Mouse (Mus musculus) CH12.LX (cell line): ENCODE measurements at regions not wholly inside any gene's neighbourhood (a gene's known extent, or its start where the extent isn't known, plus 50 kb on each side); places are given as distances from the start of the nearest gene placed in this dataset.

Experiments
- DNase-seq: peaks from one replicate; pipeline ENCODE4 v3.0.0-alpha.2; 2013; ENCODE audit errors: extremely low read depth
- H3K27ac ChIP-seq: 2 replicates; pipeline ENCODE4 v1.5.1; 2012; ENCODE audit warnings: low read depth, mild to moderate bottlenecking, control low read depth, moderate library complexity; ENCODE audit not compliant: insufficient read depth
- H3K27me3 ChIP-seq: replicated peaks from 2 replicates; pipeline ENCODE3; 2012; ENCODE audit warnings: inconsistent platforms
- H3K36me3 ChIP-seq, 2 experiments: replicated peaks in 1 of 2; 2 replicates each; pipeline versions ENCODE3 to v1.6.1; 2012; ENCODE audit warnings: inconsistent platforms in 1 of 2, low read length in 1 of 2, mild to moderate bottlenecking in 1 of 2, mixed read lengths in 1 of 2, moderate library complexity in 1 of 2; ENCODE audit not compliant: control insufficient read depth in 1 of 2, insufficient read depth in 1 of 2
- H3K4me1 ChIP-seq, 2 experiments: 2 replicates each; pipeline ENCODE4 v1.6.1; 2012; ENCODE audit warnings: inconsistent platforms in 1 of 2, moderate library complexity in 1 of 2; ENCODE audit not compliant: insufficient read depth in 2 of 2, control insufficient read depth in 1 of 2
- H3K4me2 ChIP-seq: 2 replicates; pipeline ENCODE4 v1.6.1; 2012; ENCODE audit warnings: low read depth, mild to moderate bottlenecking, control low read depth; ENCODE audit not compliant: poor library complexity, insufficient read depth, severe bottlenecking
- H3K4me3 ChIP-seq, 3 experiments: fragments of 150-350 bp in 1 of 3; sonication (generic) in 1 of 3; replicated peaks in 1 of 3; 2 replicates each; pipeline versions ENCODE3 to v1.5.1; 2011 to 2012; ENCODE audit warnings: low read depth in 2 of 3, low read length in 2 of 3, mild to moderate bottlenecking in 2 of 3, moderate library complexity in 2 of 3, control low read depth in 1 of 3, improper control_type of control experiment in 1 of 3, inconsistent platforms in 1 of 3, mixed read lengths in 1 of 3; ENCODE audit not compliant: poor library complexity in 1 of 3
- H3K79me2 ChIP-seq: replicated peaks from 2 replicates; pipeline ENCODE4 v1.6.1; 2012; ENCODE audit warnings: mild to moderate bottlenecking, moderate library complexity; ENCODE audit not compliant: control insufficient read depth, poor library complexity, insufficient read depth, severe bottlenecking; ENCODE audit errors: extremely low read depth
- H3K9ac ChIP-seq: 2 replicates; pipeline ENCODE4 v1.6.1; 2012; ENCODE audit warnings: low read depth, mild to moderate bottlenecking, control low read depth, moderate library complexity; ENCODE audit not compliant: insufficient read depth
- H3K9me3 ChIP-seq: replicated peaks from 2 replicates; pipeline ENCODE3; 2012; ENCODE audit warnings: low read length, inconsistent platforms, mixed read lengths
- CHD1 ChIP-seq: IDR thresholded peaks from 2 replicates; pipeline ENCODE4 v1.6.1; 2012; ENCODE audit warnings: low read depth, low read length, improper control_type of control experiment, inconsistent platforms
- CHD2 ChIP-seq: IDR thresholded peaks from 2 replicates; pipeline ENCODE4 v1.6.1; 2011; ENCODE audit warnings: low read length, improper control_type of control experiment
- ELF1 ChIP-seq: IDR thresholded peaks from 2 replicates; pipeline ENCODE4 v1.6.1; 2014; ENCODE audit warnings: low read depth, mild to moderate bottlenecking, inconsistent platforms, low read length, improper control_type of control experiment
- EP300 ChIP-seq: IDR thresholded peaks from 2 replicates; pipeline ENCODE4 v1.6.1; 2011; ENCODE audit warnings: low read length, improper control_type of control experiment
- ETS1 ChIP-seq: conservative IDR thresholded peaks from 2 replicates; pipeline ENCODE4 v1.6.1; 2012; ENCODE audit warnings: low read depth, mild to moderate bottlenecking, inconsistent platforms, low read length, improper control_type of control experiment, moderate library complexity
- HCFC1 ChIP-seq: IDR thresholded peaks from 2 replicates; pipeline ENCODE4 v1.6.1; 2012; ENCODE audit warnings: low read depth, mild to moderate bottlenecking, inconsistent platforms, low read length, improper control_type of control experiment
- IRF4 ChIP-seq: IDR thresholded peaks from 2 replicates; pipeline ENCODE4 v1.6.1; 2014; ENCODE audit warnings: low read depth, mild to moderate bottlenecking, inconsistent platforms, low read length, improper control_type of control experiment
- JUN ChIP-seq: IDR thresholded peaks from 2 replicates; pipeline ENCODE4 v1.6.1; 2011; ENCODE audit warnings: low read depth, mild to moderate bottlenecking, low read length, improper control_type of control experiment, moderate library complexity; ENCODE audit not compliant: insufficient read depth
- KAT2A ChIP-seq: IDR thresholded peaks from 2 replicates; pipeline ENCODE4 v1.6.1; 2012; ENCODE audit warnings: low read length, improper control_type of control experiment, inconsistent platforms; ENCODE audit not compliant: insufficient replicate concordance
- MAFK ChIP-seq: IDR thresholded peaks from 2 replicates; pipeline ENCODE4 v1.6.1; 2011; ENCODE audit warnings: low read length, improper control_type of control experiment; ENCODE audit not compliant: insufficient replicate concordance
- MAX ChIP-seq: IDR thresholded peaks from 2 replicates; pipeline ENCODE4 v1.6.1; 2011; ENCODE audit warnings: low read length, improper control_type of control experiment
- MAZ ChIP-seq: IDR thresholded peaks from 2 replicates; pipeline ENCODE4 v1.6.1; 2012; ENCODE audit warnings: low read depth, mild to moderate bottlenecking, inconsistent platforms, low read length, improper control_type of control experiment, moderate library complexity
- MEF2A ChIP-seq: IDR thresholded peaks from 2 replicates; pipeline ENCODE4 v1.6.1; 2014; ENCODE audit warnings: low read depth, mild to moderate bottlenecking, inconsistent platforms, low read length, improper control_type of control experiment, borderline replicate concordance
- MYC ChIP-seq: IDR thresholded peaks from 2 replicates; pipeline ENCODE4 v1.6.1; 2011; ENCODE audit warnings: low read depth, mild to moderate bottlenecking, improper control_type of control experiment, low read length
- NELFE ChIP-seq: IDR thresholded peaks from 2 replicates; pipeline ENCODE4 v1.6.1; 2011; ENCODE audit warnings: low read depth, low read length, improper control_type of control experiment
- POLR2A ChIP-seq: IDR thresholded peaks from 2 replicates; pipeline ENCODE4 v1.6.1; 2011; ENCODE audit warnings: low read depth, mild to moderate bottlenecking, improper control_type of control experiment, low read length
- RAD21 ChIP-seq: IDR thresholded peaks from 2 replicates; pipeline ENCODE4 v1.6.1; 2011; ENCODE audit warnings: low read depth, mild to moderate bottlenecking, low read length, improper control_type of control experiment, moderate library complexity
- RCOR1 ChIP-seq: conservative IDR thresholded peaks from 2 replicates; pipeline ENCODE4 v1.6.1; 2012; ENCODE audit warnings: low read depth, mild to moderate bottlenecking, inconsistent platforms, low read length, improper control_type of control experiment
- SIN3A ChIP-seq: IDR thresholded peaks from 2 replicates; pipeline ENCODE4 v1.6.1; 2012; ENCODE audit warnings: low read length, improper control_type of control experiment, inconsistent platforms
- SMC3 ChIP-seq: IDR thresholded peaks from 2 replicates; pipeline ENCODE4 v1.6.1; 2011; ENCODE audit warnings: low read depth, low read length, improper control_type of control experiment
- TBP ChIP-seq: conservative IDR thresholded peaks from 2 replicates; pipeline ENCODE4 v1.6.1; 2011; ENCODE audit warnings: low read depth, low read length, improper control_type of control experiment
- UBTF ChIP-seq: IDR thresholded peaks from 2 replicates; pipeline ENCODE4 v1.6.1; 2012; ENCODE audit warnings: low read depth, mild to moderate bottlenecking, inconsistent platforms, low read length, improper control_type of control experiment, moderate library complexity
- USF1 ChIP-seq: IDR thresholded peaks from 2 replicates; pipeline ENCODE4 v1.6.1; 2014; ENCODE audit warnings: low read depth, mild to moderate bottlenecking, inconsistent platforms, low read length, improper control_type of control experiment
- USF2 ChIP-seq: conservative IDR thresholded peaks from 2 replicates; pipeline ENCODE4 v1.6.1; 2011; ENCODE audit warnings: low read depth, low read length, improper control_type of control experiment
- ZC3H11A ChIP-seq: IDR thresholded peaks from 2 replicates; pipeline ENCODE4 v1.6.1; 2012; ENCODE audit warnings: low read depth, mild to moderate bottlenecking, inconsistent platforms, low read length, improper control_type of control experiment
- ZKSCAN1 ChIP-seq: IDR thresholded peaks from 2 replicates; pipeline ENCODE4 v1.6.1; 2012; ENCODE audit warnings: low read depth, inconsistent platforms, low read length, improper control_type of control experiment, borderline replicate concordance
- ZMIZ1 ChIP-seq: IDR thresholded peaks from 2 replicates; pipeline ENCODE4 v1.6.1; 2012; ENCODE audit warnings: low read depth, mild to moderate bottlenecking, inconsistent platforms, low read length, improper control_type of control experiment
- ZNF384 ChIP-seq: IDR thresholded peaks from 2 replicates; pipeline ENCODE4 v1.6.1; 2012; ENCODE audit warnings: low read depth, low read length, improper control_type of control experiment, inconsistent platforms
- dilution Hi-C: fragments of 300-500 bp; cut with MboI; formaldehyde crosslinking; loops from 2 replicates; pipeline ENCODE4 v1.14.3; 2020; ENCODE audit warnings: low sequenced_read_pairs; ENCODE audit not compliant: extremely low pct_unique_long_range_greater_than_20kb, extremely low pct_ligation_motif_present
- in situ Hi-C: fragments of 300-500 bp; cut with MboI; formaldehyde crosslinking; loops from 3 replicates; pipeline ENCODE4 v1.14.3; 2019; ENCODE audit warnings: low sequenced_read_pairs, low pct_ligation_motif_present, low pct_unique_long_range_greater_than_20kb, mixed read lengths

- H3K9me3 ChIP-seq = no peaks in the 10 kb centered on the region
- H3K9ac ChIP-seq = no peak overlapping the region
- in situ Hi-C loops = no loop called here
- no peaks in the 10 kb centered on the region for H3K4me1 ChIP-seq
- no peak for DNase-seq
- no peak overlapping the region for H3K27ac ChIP-seq
- H3K27me3 ChIP-seq = no peaks in the 10 kb centered on the region
- TF ChIP-seq ETS1 = no peak
- no peak for TF ChIP-seq MAZ
- TF ChIP-seq TBP = no peak
- TF ChIP-seq SMC3 = no peak
- TF ChIP-seq UBTF = no peak
- no peak for TF ChIP-seq SIN3A
- TF ChIP-seq ZKSCAN1 = no peak
- TF ChIP-seq KAT2A = no peak
- TF ChIP-seq POLR2A = no peak
- TF ChIP-seq CHD2 = no peak
- TF ChIP-seq MYC = no peak
- no peak for TF ChIP-seq ELF1
- no peak for TF ChIP-seq JUN
- TF ChIP-seq ZMIZ1 = no peak
- TF ChIP-seq MEF2A = no peak
- TF ChIP-seq ZC3H11A = no peak
- TF ChIP-seq EP300 = no peak
- H3K79me2 ChIP-seq = no peaks in the 10 kb centered on the region
- H3K4me2 ChIP-seq = no peak overlapping the region
- no peak overlapping the region for H3K4me3 ChIP-seq
- dilution Hi-C loops = no loop called here
- no peaks in the 10 kb centered on the region for H3K36me3 ChIP-seq
Measured at GRCm38 (mm10) chr1:143171286-143171685, 469.2 kb upstream of the B3galt2 start.

DNA sequence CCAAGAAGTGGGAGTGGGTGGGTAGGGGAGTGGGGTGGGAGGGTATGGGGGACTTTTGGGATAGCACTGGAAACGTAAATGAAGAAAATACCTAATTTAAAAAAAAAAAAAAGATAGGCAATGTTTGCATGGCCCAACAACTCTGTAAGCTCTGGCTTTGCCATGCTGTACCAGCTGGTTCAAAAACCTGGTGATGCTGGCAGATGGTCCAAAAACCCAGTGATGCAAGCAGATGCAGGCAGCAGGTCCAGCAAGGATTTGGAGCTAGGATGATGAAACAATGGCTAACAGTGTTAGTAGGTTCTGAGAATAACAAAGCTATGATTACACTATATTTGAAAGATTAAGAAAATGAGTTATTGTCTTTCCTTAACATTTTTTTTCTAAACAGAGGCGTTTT lies 466.6 kb upstream of the B3galt2 start:
- Histone ChIP-seq H3K4me3 (no peak overlapping the region), H3K4me1 (no peaks in the 10 kb centered on the region), H3K4me2 (no peak overlapping the region), H3K27me3 (no peaks in the 10 kb centered on the region), H3K79me2 (no peaks in the 10 kb centered on the region), H3K36me3 (no peaks in the 10 kb centered on the region), H3K9me3 (no peaks in the 10 kb centered on the region), H3K9ac (no peak overlapping the region), H3K27ac (no peak overlapping the region)
- in situ Hi-C loops (no loop called here), dilution Hi-C loops (no loop called here)
- TF ChIP-seq ETS1 = no peak
- TF ChIP-seq RAD21 = no peak
- TF ChIP-seq MAX = no peak
- no peak for TF ChIP-seq MAZ
- no peak for TF ChIP-seq USF2
- TF ChIP-seq HCFC1 = no peak
- no peak for TF ChIP-seq NELFE
- no peak for TF ChIP-seq ZNF384
- no peak for TF ChIP-seq RCOR1
- TF ChIP-seq MYC = no peak
- no peak for TF ChIP-seq MAFK
- no peak for TF ChIP-seq IRF4
- TF ChIP-seq CHD1 = no peak
- TF ChIP-seq ZKSCAN1 = no peak
- no peak for TF ChIP-seq POLR2A
- no peak for TF ChIP-seq USF1
- TF ChIP-seq CHD2 = no peak
- no peak for DNase-seq
